Mouse (Mus musculus) common myeloid progenitor, adult 5-6 weeks (primary cell): Measurements from ENCODE around the gene Idi2. TPM values are rescaled to one million over a fixed set of nuclear protein-coding genes. Genes with fewer than 3 reads are reported as not detected.
"Not testable (repeated sequence)": the region's sequence is repeated elsewhere in the genome, so short reads cannot be mapped to it uniquely, and the experiment has no call there.

ENCODE experiments used
- ATAC-seq: replicated peaks from 2 replicates; pipeline ENCODE4 v1.8.0; 2016; ENCODE audit warnings: low read depth, mild to moderate bottlenecking, moderate TSS enrichment, inconsistent platforms; ENCODE audit not compliant: poor library complexity, severe bottlenecking
- total RNA-seq: library from RNA; stranded (forward); fragments of 200-1000, 187-1606 nt; gene quantifications from 2 replicates; pipeline ENCODE4 v1.2.3, GENCODE M21; 2017

Gene Idi2
- not detected in 2 replicates for total RNA-seq

DNA sequence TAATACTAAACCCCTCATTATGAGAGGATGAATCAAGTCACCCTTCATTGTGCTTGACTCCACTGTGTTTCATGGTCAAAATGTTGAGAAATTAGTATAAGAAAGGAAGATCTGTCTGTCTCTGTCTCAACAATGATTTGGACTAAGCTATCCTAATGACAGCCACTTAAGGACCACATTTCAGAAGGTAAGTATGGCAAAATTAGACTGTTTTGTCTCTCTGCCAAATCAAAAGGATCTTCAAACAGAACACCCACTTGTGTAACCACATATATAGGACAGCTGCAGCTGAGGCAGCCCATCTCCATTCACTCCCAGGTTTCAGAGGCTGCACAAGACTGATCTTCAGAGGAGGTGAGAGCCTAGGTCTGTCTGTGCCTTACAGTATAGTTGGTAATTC lies at the start of gene Idi2:
Idi2 (plus strand) TSS at position 301 of the 400 bp plus-strand sequence.
- not testable (repeated sequence) for ATAC-seq

DNA sequence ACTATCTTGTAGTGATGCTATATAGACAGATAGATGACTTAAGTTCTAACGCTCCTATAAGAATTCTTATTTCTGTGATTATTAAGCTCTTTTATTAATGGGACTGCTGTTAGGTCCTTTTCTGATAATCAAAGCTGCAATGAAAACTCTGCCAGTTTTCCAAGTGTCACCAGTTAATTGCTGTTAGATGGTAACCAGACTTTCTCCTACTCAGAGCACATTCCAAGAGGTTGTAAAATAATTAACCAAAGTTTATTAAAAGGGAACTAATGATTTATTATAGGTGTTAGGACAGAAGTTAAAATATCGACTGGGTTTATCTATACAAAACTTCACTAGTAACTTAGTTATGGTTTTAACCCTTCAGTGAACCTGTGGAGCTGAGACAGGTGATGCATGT lies 46.7 kb upstream of the Idi2 start:
- not testable (repeated sequence) for ATAC-seq

DNA sequence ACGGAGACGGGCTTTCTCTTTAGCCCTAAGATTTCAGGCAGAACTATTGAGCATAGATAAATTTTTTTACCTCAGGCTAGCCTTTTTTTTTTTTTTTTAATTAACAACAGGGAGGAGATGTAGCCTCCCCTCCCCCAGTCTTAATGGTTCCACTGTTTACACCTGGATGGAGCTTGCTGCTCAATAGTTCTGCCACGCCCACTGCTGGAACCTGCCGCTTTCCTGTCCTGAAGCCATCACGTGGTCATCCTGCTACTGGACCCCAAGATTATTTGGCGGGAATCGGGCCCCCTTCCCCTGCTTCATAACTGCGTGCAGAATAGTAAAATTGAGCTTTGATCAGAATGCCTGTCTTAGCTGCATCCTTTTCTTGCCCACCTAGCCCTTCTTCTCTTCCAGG lies 38.8 kb upstream of the Idi2 start:
- not testable (repeated sequence) for ATAC-seq

DNA sequence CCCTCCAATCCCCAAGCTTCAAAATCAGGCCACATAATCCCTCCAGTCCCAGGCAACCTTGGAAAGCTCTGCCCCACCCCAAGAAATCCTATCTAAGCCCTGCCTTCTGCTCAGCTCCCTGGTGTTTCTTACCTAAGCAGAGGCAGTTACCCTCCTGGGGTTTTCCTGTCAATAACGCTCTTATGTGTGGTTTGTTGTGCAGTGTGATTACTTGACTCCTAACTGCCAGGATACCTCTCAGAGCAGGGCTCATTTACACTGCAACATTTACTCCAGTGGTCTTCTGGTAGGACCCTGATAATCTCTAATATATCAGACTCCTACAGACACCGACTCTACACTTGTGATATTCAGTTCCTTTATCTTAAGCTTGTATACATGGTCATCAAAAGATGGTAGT lies 19.2 kb upstream of the Idi2 start:
- ATAC-seq, result no peak; the same call in 1 of the 2 replicates

DNA sequence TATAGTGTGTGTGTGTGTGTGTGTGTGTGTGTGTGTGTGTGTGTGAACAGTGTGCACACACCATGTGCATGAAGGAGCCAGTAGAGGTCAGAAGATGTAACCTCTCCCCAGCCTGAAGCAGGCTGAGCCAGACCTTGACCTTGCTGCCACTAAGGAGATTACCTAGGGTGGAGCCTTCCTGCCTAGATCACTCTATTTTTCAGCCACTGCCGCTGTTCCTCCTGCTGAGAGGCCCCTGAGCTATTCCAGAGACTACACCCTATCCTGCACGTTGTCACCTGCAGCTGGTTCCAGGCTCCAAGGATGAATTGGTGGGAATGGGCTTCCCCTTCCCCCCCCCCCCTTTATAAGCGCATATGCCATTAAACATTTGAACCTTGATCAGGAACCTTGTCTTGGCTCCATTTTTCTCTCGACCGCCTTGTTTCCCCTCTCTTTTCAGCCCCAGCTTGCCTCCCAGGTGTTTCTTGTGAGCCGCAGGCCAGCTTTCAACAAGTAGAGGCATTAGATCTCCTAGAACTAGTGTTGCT lies 15.0 kb upstream of the Idi2 start:
- ATAC-seq, result not testable (repeated sequence)

DNA sequence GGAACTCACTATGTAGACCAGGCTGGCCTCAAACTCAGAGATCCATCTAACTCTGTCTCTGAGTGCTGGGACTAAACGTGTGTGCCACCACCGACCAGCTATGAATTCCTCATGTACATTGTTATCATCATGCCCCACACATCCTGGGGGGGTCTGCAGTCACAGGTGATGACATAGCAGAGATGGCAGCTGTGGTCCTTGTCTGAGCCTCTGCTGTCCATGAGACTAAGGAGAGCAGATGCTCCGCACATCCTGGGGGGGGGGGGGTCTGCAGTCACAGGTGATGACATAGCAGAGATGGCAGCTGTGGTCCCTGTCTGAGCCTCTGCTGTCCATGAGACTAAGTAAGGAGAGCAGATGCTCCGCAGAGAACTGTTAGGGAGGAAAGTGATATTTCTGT lies 11.6 kb upstream of the Idi2 start:
- not testable (repeated sequence) for ATAC-seq

DNA sequence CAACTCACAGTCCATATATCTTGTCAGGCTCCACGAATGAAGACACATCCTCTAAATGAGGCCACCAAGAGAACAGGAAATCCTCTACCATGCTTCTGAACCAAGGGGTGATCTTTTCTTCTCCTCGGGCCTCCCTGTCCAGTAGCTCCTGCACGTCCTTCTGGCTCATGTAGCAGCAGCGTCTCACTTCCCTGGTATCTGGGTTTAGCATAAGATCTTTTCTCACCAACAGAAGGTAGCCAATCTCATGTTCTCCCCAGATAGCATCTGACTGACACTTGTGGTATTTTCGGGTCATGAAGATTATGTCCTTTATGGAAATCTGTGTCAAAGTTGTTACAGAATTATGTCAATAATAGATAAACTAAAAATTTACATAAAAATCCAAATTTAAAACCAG lies 11.0 kb upstream of the Idi2 start:
- not testable (repeated sequence) for ATAC-seq

DNA sequence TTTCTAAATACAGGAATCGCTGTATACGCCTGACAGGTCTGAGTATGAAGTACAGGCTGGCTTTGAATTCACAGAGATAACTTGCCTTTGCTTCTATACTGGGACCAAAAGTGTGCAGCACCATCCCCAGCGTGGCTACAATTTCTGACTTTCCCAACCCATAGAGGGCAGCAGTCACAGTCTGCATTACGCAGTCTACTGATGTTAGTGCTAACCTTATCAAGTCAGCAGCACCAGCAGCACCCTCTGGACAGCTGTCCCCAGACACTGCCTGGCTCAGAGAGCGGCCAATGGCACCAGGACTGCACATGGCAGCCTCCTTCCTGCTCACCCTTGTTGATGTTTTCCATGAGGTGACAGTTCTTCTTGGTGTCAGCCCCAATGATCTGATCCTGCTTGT lies 8.8 kb upstream of the Idi2 start:
- peak; percentile 77 for ATAC-seq

DNA sequence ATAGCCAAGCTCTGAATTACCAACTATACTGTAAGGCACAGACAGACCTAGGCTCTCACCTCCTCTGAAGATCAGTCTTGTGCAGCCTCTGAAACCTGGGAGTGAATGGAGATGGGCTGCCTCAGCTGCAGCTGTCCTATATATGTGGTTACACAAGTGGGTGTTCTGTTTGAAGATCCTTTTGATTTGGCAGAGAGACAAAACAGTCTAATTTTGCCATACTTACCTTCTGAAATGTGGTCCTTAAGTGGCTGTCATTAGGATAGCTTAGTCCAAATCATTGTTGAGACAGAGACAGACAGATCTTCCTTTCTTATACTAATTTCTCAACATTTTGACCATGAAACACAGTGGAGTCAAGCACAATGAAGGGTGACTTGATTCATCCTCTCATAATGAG lies 4.5 kb upstream of the Idi2 start, which contains the start of gene Gm9745:
Gm9745 (minus strand) TSS at position 101 of the 400 bp plus-strand sequence.
- ATAC-seq, result not testable (repeated sequence)

DNA sequence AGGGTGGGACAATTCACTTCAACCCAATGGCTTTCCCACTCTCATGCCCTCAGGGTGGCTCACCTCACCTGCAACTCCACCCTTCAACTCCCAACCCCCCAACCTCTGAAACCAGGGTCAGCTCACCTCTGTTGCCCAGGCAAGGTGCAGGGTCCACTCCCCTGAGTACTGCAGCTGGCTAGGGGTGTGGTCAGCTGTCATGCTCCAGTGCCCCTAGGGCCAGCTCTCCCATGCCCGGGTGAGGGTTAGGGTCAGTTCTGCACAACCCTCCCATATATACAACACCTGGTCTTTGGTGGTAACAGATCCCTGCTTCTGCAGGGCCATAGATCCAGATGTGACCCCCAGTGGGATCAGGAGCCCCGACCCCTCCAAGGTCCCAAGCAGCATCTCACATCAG lies 2.5 kb downstream of the Idi2 start:
- not testable (repeated sequence) for ATAC-seq

DNA sequence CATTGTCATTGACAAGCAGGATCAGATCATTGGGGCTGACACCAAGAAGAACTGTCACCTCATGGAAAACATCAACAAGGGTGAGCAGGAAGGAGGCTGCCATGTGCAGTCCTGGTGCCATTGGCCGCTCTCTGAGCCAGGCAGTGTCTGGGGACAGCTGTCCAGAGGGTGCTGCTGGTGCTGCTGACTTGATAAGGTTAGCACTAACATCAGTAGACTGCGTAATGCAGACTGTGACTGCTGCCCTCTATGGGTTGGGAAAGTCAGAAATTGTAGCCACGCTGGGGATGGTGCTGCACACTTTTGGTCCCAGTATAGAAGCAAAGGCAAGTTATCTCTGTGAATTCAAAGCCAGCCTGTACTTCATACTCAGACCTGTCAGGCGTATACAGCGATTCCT lies 4.2 kb downstream of the Idi2 start:
- peak; percentile 67 for ATAC-seq

DNA sequence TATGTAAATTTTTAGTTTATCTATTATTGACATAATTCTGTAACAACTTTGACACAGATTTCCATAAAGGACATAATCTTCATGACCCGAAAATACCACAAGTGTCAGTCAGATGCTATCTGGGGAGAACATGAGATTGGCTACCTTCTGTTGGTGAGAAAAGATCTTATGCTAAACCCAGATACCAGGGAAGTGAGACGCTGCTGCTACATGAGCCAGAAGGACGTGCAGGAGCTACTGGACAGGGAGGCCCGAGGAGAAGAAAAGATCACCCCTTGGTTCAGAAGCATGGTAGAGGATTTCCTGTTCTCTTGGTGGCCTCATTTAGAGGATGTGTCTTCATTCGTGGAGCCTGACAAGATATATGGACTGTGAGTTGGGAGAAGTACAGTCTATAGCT lies 6.4 kb downstream of the Idi2 start:
- 0 out of 2 replicates have a peak, but pooled peaks have one; percentile 6 for ATAC-seq

DNA sequence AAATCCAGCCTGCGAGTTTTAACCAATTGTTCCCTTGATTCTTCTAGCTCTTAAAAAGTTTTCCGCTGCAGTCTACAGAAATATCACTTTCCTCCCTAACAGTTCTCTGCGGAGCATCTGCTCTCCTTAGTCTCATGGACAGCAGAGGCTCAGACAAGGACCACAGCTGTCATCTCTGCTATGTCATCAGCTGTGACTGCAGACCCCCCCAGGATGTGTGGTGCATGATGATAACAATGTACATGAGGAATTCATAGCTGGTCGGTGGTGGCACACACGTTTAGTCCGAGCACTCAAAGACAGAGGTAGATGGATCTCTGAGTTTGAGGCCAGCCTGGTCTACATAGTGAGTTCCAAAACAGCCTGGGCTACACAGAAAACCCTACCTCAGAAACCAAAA lies 6.9 kb downstream of the Idi2 start:
- ATAC-seq, result peak; percentile 79

DNA sequence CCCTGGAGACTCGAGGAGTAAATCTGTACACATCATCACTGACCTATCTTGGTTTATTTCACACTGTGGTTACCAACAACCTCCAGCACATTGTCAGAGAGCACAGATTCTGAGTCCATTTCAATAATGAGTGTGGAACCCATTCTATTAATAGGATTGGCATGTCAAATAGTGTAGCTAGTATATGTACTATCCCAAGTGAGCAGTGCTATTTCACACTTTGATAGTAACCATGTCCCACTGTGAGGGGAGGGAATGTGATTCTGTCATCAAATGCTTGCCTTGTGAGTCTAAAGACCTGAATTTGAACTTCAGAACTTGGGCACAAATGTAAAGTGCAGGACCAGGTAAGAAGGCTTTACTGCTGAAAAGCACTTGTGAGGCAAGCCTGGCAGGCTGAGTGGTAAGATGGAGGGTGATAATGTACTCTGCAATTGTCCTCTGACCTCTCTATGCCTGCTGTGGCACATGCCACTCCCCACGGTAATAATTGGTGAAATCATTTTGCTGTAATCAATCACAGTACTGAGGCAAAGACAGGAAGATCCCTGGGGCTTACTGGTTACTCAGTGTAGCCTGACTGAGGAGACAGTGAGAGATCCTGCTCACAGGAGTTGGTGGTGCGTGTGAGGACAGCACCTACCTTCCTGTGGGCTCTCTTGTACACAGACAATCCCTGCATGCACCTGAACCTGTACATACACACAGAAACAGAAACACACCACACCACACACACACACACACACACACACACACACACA lies 8.6 kb downstream of the Idi2 start:
- not testable (repeated sequence) for ATAC-seq

DNA sequence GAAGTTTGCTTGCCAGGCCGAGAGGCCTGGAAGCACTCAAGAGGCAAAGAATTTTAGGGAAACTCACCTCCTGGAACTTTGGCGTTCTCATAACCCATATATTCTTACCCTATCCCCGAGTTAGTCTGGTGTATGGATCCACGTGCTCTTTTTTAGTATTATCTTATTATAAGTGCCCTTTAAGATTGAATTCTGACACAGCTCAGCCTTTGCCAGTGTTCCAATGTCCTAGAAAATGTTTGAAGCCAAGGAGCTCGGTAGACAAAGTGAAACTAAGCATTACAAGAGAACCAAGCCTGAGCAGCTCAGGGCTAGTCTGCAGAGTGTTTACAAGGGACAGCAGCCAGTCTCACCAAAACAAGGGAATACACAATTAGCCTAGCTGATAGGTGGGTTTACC lies 9.6 kb downstream of the Idi2 start:
- not testable (repeated sequence) for ATAC-seq

DNA sequence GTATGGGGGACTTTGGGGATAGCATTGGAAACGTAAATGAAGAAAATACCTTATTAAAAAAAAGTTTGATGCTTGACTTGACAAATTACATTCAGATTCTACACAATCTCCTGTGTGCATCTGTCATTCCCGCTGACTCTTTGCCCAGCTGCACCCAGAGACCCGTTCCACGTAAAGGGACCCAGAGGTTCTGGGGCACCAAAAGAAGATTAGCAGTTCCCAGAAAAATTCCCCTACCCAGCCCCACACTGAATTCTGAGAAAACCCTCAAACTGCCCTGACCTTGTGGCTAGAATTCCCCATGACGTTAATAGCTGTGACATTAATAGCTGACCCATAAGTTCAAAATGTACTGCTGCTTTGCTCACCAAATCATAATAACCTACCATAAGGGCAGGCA lies 12.6 kb downstream of the Idi2 start:
- no peak for ATAC-seq

DNA sequence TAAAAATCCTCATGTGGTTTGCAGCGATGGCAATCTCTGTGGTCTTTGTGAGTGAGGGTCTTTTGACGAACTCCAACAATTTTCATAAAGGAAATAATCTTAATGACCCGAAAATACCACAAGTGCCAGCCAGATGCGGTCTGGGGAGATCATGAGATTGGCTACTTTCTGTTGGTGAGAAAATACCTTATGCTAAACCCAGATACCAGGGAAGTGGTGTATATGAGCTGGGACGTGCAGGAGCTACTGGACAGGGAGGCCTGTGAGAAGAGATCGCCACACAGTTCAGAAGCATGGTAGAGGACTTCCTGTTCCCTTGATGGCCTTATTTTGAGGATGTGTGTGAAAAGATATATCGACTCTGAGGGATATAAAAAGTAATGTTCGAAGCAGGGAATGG lies 15.1 kb downstream of the Idi2 start:
- ATAC-seq, result no peak; the same call in 1 of the 2 replicates

DNA sequence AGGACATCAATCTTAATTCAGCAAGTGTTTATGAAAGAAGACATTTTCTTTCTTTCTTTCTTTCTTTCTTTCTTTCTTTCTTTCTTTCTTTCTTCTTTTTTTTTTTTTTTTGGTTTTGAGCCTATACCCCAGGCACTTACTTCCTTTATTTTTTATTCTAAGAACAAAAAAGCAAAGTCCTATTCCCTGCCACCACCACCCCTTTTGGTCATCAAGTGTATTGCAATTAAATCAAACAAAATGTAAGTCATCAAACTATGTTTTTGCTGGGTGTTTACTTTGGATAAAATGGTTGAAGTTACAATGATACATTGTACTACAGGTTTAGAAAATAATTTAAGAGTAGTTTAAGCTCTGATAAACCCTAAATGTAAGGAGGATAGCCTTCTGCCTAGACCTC lies 19.7 kb downstream of the Idi2 start:
- 0 out of 2 replicates have a peak, but pooled peaks have one; percentile 39 for ATAC-seq

DNA sequence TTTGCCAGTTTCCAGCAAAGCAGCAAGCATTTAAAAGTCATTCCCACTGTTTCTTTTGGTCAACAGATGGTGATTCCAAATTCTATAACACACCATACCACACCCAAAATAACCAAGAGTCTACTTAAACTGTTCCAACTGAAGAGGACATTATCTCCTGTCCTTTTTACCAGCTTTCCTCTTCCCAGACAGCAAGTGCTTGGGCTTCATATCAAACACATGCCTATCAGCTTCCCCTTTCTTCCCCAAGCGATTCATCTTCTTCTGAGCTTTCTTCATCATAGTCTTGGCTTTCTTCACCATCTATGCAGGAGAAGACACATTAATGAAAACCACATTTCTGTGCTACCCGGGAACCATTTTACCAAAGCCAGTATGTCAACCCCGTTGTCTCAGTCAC lies 20.3 kb downstream of the Idi2 start:
- no peak for ATAC-seq

DNA sequence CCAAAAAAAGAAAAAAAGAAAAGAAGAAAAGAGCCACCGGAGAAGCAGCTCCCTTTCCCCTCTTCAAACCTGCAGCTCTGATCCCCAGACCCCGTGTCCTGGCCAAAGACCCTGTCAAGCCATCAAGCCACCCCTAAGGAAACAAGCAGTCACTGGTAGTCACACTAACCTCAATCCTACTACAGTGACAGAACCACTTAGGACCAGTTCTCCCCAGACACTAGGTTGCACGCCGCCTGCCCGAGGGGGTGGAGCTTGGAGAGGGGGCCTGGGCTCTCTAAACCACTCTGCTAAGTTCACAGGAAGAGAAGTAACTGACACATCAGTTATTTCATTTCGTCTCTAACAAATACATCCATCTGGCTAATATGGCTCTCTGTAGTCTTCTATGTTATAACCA lies 39.6 kb downstream of the Idi2 start:
- no peak for ATAC-seq

DNA sequence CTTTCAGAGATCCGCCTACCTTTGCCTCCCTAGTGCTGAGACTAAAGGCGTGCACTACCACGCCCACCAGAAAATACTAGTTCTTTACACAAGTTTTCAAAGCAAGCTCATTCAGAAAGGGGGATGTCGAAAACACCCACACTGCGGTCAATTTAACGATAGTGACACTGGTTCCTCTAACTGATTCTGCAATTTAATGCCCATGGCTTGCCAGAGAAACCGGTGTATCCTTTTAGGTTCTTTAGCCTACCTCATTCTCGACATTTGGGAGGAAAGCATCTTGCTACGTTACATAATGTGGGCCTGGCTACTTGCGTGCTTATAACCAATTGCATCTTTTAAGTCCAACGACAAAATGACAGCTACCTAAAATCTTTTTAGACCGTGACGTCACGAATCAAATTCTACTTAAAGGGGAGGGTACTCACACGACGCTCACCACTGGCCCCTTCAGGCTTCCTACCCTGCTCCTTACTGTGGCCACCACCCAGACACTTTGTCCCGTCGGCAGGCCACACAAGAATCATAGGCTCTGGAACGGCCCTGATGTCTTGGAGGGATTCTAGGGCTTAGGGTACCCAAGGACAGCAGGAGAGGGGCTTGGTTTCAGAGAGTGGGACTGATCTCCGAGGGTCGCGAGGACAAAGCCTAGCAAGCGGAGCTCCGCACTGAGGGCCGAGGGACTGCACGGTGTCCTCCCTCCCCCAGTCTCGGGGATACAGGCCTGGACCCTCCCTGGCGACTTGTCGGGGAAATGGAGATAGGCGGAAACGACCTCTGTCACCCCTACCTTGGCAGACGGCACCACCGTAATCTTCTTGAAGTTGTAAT lies 42.7 kb downstream of the Idi2 start:
- ATAC-seq, result peak; percentile 40
